Mouse (Mus musculus): ENCODE data around the gene Il20. TPM values are rescaled to one million over a fixed set of nuclear protein-coding genes. Genes with fewer than 3 reads are reported as not detected.

Il20 gene
- polyA plus RNA-seq (2017; shearing (Covaris generic)), result not detected

DNA sequence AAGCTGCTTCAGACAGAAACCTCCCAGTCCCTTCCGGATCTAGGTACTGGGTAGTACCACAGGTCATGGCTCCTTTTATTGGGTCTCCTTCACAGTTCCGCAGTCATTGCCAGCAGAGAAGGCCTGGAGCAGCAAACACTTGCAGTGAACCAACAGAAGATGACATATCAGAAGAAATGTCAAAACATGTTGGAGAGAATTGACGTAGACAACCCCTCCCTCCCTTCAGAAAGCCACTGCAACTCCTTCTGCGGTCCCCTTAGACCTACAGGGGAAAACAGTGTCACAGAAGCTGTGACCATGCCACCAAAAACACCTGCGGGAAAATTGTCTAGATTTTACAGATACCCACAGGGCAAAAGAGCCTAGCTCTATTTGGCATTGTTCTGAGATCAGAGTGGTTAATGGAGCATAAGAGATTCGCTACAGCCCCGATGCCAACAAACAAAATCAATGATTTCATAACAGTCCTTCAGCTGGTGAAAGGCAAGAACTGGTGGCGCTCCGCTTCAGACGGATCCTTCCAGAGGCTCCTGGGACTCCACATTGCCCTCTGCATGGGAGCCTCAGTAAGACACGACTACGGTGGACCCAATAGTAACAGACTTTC, at the start of gene Il20:
Il20 (minus strand) TSS at position 51 of the 610 bp plus-strand sequence.
- no peak for ATAC-seq

DNA sequence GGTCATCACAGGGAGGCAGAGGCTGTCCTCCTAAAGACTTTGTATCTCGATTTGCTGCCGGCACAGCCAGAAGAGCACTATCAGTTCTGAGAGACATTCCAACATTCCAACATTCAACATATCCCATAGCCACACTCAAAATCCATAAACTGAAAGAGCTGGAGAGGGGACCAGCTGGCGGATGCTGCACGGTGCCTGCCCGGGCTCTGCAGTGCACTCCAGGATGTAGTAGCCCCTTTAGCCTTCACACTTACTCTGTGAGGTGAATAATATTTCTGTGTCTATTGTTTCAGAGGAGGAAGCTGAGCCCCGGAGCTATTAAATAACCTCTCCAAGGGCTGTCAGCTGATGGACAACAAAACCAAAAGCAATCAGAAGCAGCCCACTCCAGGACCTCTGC, 35.7 kb upstream of the Il20 start:
- ATAC-seq, result no peak

DNA sequence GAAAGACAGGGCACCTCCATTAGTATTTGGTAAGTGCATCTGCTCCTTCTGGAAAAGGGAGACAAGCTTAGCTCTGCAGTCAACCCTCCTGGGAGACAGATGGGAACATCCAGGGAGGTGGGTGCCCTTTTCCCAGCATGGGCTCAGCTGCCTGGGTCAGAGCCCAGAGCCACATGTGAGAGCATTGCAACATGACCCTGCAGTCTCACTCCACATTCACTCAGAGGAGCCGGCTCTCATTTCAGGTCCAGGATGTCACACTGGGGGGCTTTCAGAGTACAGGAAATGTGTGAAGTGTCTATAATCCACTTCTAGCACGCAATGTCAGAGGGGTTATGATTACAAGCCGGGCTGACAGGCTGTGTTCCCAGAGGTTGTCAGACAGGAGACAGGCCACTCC, 30.6 kb upstream of the Il20 start:
- no peak for ATAC-seq

DNA sequence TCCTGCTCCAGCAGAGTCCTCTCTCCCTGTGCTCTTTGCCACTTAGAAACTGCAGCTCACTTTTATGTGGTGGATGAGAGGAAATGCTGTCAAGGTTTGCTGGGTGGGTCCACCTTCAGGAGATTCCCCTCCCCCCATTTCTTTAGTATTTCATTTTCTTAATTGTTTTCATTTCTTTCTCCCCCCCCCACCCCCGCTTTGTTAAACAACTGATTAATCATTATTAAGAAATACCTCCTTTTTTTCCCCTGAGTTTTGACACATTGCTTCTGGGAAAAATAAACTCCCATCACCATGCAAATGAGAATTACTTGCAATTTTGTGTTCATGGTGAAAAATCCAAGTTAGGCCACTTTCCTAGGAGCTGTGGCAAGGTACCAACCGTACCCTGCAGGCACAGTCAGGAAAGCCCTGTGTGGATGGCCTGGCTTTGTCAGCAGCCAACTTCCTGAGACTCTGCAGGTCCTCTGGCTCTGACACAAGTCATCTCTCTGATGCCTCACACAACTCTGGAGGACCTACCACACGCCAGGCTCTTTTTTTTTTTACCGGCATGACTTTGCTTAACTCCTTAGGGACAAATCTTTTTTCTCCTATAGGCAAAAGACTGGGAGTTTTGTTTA, 28.9 kb upstream of the Il20 start, which contains the start of gene Il19:
Il19 (minus strand) TSS at position 51 of the 623 bp plus-strand sequence.
- ATAC-seq, result no peak

DNA sequence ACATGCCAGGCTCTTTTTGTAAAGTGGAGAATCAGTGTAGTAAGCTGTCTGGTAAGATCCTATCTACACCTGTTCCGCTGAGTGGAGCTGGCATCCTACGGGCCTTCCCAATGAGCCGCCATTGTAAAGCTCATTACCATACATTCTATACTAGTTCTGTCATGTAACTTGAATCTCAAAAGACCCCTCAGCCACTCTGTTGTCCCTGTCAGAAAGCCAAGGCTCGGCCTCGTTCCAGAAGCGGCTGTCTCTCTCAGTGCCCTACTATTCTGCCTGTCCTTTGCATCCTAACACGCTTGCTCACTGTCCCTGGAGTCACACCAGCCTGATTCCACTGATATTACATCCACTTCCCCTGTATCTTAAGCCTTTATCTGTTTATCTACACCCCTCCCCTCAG, 26.9 kb upstream of the Il20 start:
- no peak for ATAC-seq

DNA sequence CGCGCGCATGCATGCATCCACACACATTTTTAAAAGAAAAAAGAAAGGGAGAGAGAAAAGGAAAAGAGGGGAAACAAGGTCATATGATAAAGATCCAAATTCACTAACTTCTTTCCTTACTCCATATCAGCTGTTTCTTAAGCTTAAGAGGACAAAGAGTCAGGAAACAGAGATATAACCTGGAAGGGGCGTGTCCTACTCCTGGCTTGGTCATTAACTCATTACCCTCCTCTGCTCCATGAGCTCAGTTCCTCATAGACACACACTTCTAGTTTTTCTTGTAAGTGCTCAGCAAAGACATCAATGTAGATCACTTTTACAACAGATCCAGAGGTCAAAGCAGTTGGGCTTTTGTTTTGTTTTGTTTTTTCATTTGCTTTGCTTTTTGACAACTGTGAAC, 25.9 kb upstream of the Il20 start:
- ATAC-seq, result no peak

DNA sequence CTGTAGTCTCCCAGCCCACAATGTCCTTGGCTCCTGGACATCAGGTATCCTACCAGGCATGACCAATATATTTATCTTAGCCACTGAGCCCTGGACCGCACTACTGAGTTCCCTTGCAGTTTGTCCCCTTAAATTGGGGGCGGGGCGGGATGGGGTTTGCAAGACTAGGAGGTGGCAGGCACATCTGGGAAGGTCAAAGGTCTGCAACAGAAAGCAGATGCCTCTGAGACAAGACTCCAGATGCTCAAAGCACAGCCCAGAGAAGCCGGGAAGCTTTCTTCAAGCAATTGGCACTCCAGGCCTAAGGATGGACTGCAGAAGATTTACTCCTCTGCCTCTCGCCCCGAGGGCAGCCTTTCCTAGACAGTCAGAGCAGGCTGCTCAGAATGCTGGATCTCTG, 25.1 kb upstream of the Il20 start:
- no peak for ATAC-seq

DNA sequence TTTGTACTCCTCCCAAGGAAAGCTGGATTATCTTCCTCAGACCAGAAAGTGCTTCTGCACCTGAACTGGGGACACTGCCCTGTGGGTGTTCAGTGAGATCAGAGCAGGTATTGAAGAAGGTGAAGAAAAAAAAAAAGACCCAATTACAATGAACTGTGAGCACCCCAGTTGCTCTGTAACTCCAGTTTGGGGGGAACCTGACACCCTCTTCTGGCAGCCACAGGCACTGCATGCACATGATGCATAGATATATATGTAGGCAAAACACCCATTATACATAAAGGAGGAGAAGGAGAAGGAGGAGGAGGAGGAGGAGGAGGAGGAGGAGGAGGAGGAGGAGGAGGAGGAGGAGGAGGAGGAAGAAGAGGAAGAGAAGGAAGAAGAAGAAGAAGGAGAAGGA, 15.2 kb upstream of the Il20 start:
- no peak for ATAC-seq

DNA sequence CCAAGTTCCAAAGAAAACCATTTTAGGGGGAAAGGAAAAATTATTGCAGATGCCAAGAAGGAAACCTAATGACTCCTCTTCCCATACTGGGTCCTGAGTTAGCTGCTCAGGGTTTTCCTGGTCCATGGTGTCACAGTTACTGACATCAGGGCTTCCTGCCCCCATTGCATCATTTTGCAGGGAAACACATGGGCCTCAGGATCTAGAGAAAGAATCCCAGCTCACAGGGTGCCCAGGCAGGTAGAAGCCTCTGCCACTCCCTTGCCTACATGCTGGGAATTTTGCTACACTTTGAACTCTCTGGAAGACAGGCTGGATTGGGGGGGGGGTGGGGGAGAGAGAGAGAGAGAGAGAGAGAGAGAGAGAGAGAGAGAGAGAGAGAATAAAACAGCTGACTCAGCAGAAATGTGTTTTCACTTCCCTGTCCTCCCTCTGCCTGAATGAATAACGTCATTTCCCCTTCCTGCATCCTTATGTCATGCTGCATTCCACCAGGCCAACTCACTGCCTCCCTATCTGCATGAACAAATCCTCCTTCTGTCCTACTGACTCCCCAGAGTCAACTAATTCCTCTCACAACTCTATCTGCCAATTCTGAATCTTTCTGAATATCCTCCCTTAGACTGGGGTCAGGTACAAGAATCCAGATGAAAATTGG, 7.2 kb upstream of the Il20 start:
- ATAC-seq, result no peak

DNA sequence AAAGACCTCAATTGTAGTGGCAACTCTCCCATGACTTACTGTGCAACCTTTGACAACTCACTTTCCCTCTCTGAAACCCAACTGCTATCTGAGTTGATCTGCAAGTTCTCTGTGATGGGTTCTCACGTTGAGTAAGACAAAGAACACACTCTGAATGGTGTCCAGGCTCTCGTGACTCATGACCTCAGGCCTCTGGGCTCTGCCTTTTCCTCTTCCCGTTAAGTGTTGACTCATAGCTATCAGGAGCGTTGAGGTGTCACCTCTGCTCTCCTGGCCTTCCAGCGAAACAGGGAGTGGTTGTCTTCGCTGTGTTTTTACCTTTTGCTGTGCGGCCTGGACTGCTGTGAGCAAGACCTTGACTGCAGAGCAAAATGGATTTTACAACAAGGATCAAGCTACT, 8.7 kb downstream of the Il20 start:
- ATAC-seq, result no peak

DNA sequence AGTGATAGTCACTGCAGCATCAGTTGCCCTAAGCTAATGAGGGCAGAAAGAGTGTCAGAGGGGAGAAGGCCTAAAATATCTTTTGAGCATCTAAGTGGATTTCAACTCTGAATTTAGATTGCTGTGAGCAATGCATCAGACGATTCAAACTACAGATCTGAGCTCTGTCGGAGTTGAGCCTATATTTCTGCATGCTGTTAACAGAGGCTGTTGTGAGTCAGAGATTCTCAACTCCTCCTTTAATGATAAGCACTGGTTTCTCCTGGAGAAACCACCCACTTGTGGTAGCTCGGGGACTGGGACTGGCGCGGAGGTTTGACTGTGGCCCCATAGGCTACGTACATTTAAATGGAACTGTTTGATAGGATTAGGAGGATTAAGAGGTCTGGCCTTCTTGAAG, 16.8 kb downstream of the Il20 start:
- no peak for ATAC-seq

DNA sequence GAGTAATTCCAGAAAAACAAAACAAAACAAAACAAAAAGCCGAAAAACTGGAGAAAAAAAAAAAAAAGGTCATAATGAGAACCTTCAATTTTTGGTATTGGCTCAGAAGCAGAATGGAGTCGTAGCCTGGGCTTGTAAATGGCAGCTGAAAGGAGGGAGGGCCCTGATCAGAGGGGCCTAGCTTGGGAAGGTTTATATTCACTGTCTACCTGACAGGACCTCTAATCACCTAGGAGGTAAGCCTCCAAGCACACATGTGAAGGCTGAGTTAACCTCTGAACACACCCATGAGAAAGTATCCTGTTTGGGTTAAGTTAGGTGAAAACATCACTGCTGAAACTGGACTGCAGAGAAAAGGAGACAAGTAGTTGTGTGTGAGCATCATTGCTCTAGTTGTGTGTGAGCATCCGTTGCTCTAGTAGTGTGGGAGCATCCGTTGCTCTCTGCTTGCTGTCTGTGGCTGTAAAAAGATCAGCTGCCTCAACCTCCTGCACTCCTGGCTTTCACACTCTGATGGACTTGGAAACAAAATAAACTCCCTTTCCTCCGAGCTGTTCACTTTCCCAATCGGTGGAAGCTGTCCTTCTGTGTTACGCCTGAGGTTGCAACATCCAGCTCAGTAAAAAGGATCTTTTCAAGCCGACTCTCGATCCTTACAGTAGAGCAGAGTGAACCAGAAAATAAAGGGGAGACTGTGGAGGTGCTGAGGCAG, 17.8 kb downstream of the Il20 start:
- ATAC-seq, result no peak

DNA sequence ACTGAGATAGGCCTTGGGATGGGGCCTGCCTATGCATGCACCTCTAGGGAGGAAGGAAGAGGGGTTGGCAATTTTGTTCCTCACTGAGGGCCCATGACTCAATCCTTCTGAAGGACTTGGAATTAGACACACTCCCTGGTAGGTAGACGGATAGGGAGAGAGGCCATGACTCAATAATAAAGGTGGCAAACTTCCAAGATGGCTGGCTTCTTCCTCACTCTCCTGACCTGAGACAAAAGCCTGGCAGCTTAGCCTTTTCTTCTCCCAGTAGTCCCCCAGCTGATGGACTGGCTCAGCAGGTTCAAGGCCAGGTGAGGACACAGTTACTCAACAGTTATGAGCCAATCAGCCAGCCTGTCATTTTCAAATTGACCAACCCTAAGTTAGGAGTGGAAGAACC, 18.8 kb downstream of the Il20 start:
- no peak for ATAC-seq

DNA sequence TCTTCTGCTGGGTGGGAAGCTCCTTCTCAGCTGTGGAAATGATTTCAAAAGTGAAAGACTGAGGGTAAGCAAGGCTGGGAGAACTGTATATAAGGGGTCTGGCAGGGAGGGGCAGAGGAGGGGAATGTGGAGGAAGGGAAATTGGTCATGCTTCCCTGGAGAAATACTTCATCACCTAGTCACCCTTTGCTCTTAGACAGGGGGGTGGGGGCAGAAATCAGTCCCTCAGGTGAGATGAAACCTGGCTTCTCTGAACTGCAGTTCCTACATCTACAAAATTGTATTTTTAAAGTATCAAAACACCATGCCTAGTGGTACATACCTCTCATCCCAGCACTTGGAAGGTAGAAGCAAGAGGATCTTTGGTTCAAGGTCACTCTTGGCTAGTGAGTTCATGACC, 23.9 kb downstream of the Il20 start, which contains the start of gene Il24:
Il24 (minus strand) TSS at position 101 of the 400 bp plus-strand sequence.
- no peak for ATAC-seq

DNA sequence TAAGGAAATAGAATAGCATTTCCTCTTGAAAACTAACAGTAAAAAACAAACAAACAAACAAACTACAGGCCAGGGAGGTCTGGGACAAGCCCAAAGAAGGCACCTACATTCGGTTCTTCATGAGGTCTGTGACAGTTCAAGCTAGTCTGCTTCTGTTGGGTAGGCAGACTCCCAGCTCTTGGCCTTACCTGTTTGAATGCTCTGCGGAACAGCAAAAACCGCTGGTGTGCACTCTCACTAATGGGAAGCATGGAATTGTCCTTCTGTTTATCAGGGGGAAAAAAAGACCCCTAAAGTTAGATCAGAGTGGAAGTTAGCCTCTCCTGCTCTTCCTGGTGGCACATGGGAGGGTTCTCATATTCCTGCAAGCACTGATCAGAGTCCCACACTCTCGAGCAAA, 28.1 kb downstream of the Il20 start:
- no peak for ATAC-seq

DNA sequence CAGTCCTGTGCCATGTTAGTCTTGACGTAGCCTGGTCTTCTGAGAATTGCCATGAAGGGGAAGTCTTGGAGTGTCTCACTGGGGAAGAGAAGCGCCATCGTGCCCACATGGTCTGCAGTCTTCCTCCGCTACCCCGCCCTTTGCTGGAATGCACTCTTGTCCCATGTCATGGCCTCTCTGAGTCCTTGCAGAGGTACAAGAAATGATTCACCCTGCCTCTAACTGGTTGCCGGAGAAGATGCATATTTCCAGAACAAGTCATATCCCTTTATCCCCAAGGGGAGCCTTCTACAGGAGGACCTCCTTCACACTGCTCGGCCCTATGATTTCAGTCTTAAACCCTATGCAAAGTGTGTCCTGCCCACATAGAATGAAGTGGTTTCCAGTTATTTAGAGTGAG, 31.3 kb downstream of the Il20 start:
- no peak for ATAC-seq

DNA sequence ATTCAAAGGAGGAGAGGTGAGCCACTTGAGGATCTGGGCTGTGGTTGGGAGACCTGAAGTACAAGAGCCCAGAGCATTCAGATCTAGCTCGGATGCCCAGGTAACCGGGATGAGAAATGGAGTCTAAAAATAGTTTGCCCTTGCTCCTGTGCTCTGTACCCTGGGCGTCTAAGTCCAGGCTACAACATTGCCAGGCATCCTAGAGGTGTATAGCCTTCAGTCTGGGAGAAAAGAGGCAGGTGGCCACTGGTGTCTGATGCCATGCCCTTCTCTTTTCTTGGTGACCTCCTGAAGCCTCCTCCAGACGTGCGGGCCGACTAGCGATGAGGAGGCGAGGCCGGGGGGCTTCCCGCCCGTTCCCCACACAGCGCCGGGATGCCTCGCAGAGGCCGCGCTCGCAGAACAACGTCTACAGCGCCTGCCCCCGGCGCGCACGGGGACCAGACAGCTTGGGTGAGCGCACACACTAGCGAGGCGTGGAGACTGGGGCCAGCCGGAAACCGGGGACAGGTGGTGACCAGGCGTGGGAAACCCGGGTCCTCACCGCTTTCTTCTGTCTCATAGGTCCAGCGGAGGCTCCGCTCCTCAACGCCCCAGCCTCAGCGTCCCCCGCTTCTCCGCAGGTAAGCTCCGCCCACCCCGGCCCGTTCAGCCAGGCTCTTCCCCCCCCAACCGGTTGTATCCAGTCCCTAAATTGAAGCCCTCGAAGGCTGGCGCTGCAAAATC, 33.2 kb downstream of the Il20 start:
- ATAC-seq, result peak; percentile 74

DNA sequence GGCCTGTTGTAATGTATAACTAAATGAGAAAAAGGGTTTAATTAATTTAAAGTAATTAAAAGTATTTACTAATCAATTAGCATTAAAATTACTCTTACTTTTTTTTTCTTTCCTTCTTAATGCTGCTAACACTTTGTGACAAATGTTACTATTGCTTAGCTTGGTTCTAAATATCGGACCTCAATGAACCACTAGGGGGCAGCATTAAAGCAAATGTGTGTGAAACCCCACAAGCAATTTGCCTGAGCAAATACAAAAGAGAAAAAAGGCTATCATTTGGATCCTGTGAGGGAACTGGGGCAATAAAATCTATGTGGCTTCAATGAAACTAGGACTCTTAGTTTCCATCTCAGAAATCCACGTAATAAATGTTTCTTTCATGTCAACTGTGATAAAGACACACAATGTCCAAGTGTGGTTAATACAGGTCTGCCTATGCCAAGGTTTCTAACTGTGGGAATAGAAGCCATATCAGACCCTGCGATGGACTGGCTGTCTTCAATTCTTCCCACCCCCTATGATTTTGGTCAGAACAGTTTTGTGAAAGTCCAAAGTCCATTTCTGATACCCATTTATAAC, 34.2 kb downstream of the Il20 start:
- ATAC-seq, result no peak

DNA sequence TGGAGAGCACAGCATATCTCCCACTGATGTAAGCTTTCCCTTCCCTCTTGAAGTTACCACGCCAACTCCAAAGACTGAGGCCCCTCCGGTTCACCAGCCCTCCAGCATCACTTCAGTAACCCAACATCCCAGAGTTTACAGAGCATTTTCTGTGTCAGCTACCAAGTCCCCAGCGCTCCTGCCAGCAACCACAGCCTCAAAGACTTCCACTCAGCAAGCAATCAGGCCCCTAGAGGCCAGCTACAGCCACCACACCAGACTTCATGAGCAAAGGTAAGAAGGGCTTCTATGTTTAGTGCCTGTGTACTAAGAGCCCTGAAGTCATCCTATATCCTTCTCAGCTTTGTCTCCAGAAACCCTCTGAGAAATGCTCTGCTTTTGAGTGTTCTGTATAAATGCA, 35.3 kb downstream of the Il20 start:
- no peak for ATAC-seq

DNA sequence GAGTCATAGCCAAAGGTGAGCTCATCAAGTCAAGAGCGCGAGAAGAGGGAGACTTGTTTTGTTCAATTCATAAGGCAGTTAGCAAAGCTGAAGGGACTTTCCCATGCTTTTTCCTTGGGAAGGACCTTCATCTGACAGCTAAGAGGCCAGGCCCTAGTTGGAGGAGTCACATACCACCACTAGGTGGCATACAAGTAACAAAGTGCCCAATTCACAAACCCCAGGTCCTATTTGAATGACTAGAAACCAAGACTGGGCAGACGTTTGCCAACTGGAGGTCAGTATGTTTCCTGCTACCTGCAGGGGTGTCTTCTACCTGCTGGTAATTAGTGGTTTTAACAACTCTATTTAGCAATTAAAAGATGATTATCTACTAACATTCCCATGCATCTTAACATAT, 36.1 kb downstream of the Il20 start:
- ATAC-seq, result no peak

DNA sequence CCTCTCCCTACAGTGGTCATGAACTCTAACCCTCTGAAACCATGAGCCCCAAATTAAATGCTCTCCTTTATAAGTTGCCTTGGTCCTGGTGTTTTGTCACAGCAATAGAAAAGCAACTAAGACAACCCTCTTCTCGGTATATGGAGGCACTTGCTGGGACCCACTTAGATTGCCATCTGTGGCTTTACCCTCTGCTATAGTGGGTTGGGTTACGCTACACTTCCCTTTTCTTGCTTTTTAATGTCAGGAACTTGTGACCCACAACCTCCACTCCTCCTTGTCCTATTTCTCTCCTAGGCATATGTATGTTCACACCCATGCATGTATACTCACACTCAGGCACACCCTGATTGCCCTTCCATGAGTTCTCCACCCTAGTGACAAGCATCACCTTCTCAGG, 38.3 kb downstream of the Il20 start:
- ATAC-seq, result no peak

DNA sequence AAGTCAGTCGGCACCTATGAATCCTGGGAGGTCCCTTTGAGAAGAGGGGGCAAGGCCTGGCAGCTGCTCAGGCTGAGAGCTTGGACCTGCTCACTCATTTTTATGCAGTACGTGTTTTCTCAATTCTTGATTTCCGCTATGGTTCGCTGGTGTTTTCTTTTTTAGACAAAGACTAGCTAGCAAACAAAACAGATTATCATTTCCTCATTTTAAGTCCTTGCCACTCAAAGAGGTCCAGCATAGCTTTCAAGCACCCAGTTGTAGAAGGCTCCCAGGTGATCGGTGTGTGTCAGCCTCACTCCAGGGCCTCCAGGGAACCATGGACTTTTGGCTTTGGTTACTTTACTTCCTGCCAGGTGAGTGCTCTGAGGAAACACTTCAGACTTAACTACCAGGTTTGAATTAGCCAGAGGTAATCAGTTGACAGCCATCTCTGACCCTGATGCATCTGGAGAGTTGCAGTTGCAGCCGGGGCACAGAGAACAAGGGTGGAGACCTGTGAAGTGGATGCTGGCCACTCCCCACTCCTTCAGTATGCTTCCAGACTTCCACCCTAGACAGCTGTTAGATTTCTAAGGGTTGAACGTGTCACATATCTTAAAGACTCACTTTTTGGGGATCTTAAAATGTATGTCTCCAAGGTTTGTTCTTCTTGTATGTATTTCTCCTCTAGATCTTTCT, 45.6 kb downstream of the Il20 start, which contains the start of gene Fcmr:
Fcmr (plus strand) TSS at position 129 of the 681 bp plus-strand sequence.
- no peak for ATAC-seq

All from CD4-positive, CD25-positive, alpha-beta regulatory T cell, adult 4 months (primary cell).